Mouse (Mus musculus) adrenal gland, postnatal 4 days (tissue): ENCODE measurements around the gene Tmem106b. TPM values are rescaled to one million over a fixed set of nuclear protein-coding genes. Genes with fewer than 3 reads are reported as not detected.
A peak's percentile ranks its signal among the peaks of the same experiment; 100 is the strongest.

Experiments used
- DNase-seq, 2 experiments: peaks; one replicate each; pipeline ENCODE4 v3.0.0; 2021 to 2022; ENCODE audit warnings: low spot score in 2 of 2, mixed read lengths in 2 of 2
- long read RNA-seq, 2 experiments: library from polyadenylated mRNA; stranded (forward); transcript quantifications; one replicate each; pipeline ENCODE4 v2.0.0; 2021
- total RNA-seq, 2 experiments: library from RNA; stranded (reverse); gene quantifications; 2 replicates each; pipeline ENCODE4 v1.2.3; 2021

Gene Tmem106b
- 100 to 1,000 TPM; 109 to 113 TPM for total RNA-seq
- long read RNA-seq, experiment 1, full-length matches to known transcripts = 12 of 15 reads
- long read RNA-seq, experiment 1, partial matches to known transcripts = 1 of 15 reads
- long read RNA-seq, experiment 1, other reads (novel, unspliced or antisense) = 2 of 15 reads
- long read RNA-seq, experiment 2, full-length matches to known transcripts = 29 of 41 reads
- long read RNA-seq, experiment 2, partial matches to known transcripts = 2 of 41 reads
- long read RNA-seq, experiment 2, other reads (novel, unspliced or antisense) = 10 of 41 reads

GRCm38 (mm10) chr6:13069302-13070146 lies at the start of gene Tmem106b:
Gene Tmem106b (plus strand): TSS chr6:13069759.
- DNase-seq = peak; percentile 91 to 92

DNA sequence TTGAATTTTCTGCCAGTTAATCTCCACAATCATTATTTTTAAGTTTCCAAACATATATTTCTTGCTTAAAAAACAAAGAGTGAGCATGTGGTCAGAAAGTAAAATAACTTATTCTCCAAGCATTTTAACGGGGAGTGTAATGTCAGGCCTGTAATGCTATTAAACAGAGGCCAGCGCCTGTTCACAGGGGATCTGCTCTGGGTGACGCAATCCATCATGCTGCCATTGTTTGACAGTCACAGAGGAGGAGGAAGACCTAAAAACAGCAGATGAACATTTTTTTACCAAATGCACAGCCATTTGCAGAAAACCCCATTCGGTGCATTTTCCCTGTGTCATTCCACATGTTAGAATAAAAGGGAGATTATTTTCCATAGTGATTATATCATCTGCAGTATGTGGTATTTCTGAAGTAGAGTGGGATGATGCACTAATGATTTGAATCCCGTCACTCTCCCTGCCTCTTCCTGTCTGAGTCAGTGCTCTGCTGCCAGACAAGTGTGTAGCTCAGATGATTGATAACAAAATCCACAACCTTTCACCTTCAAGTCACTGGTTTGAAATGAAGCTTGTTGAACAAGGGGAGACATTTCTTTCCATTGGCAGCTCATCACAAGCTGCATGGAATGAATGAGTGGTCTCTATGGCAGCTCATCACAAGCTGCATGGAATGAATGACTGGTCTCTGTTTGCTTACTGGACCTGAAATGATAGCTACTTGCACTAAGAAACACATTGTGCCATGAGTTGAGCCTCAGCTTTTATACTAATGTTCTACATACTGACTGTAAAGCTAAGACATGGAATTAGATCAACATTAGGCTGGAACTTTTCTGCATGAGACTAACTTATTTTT lies 48.1 kb upstream of the Tmem106b start:
- no peak for DNase-seq

DNA sequence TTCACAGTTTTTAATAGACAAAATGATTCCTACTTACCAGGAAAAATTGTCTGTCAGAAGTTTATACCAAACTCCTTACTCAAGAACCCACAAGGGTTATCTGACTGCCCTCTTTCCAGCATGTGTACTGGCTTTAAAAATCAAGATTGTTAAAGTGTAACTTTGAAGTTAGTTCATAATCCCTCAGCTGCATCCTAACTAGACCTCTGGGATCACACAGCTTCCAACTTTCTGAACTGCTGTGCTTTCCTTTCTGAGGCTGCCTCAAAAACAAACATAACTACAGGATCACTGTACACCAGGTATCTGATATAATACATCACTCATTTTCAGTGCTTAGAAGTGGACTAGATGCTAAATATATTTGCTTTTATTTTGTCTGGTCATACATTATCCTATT lies 39.0 kb upstream of the Tmem106b start:
- no peak for DNase-seq

DNA sequence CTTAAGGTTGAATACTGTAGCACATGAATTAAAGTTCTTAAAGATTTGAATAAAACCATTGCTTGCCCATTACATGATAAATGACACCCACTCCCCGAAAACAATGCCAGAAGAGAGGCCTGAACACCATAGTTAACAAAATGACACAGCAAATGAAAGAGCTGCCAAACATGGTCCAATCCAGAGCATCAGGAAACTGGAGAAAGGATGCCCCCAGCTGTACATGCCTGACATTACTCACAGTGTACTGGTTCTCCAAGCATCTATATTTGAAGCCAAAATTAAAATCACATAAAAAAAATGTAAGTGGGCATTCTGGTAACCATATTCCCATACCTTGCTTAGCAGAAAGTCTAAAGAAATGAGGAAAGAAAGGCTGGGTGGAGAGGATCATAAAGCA lies 38.6 kb upstream of the Tmem106b start:
- no peak for DNase-seq

DNA sequence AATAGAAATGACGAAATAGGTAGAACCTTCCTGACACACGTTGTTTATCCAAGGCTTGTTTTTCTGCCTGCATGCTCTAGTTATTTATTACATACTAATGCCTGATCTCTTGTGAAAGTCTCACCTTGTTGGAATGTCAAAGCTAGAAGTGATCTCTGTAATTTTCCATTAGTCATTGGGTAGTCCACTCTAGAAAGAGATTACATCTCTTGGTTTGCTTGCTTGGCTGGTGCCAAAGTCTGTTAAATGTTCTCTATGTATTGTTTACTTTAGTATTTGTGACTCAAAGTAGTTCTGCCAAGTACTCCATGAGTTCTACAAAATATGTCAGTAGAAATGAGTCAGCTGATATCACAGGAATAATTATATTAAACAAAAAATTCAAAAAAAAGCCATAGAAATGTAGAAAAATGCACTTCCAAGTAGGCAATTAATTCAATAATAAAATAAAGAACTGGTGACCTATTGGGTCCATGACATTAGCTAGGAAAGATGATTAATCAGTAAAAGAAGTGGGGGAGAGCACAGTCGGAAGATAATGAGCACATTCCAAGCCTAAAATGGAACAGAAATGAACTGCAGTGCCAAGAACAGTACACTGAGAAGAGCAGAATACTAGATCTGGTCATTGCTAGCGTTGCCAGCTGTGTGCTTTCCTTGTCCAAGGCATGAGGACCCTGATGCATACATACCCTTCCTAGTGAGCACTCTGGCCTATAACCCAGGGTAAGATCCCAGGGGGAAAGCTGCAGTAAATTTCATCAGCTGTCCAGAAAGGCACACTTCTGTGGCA lies 17.0 kb upstream of the Tmem106b start:
- DNase-seq = no peak

GRCm38 (mm10) chr6:13061276-13062039 lies 8.1 kb upstream of the Tmem106b start:
- DNase-seq = no peak

DNA sequence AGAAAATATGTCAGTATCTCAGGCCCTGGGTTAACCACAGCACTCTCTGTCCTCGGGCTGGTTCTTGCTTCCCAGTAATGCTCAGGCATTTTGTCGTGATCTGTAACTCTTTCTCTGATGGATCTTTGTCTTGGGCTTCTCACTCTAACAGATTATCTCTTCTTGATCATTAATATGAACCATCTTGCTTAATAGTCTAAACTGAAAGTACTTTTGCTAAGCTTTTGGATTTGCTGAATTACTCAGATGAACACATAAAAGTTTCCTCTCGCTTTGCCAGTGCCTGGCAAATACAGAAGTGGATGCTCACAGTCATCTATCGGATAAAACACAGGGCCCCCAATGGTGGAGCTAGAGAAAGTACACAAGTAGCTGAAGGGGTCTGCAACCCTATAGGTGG lies 7.5 kb upstream of the Tmem106b start:
- DNase-seq = no peak

DNA sequence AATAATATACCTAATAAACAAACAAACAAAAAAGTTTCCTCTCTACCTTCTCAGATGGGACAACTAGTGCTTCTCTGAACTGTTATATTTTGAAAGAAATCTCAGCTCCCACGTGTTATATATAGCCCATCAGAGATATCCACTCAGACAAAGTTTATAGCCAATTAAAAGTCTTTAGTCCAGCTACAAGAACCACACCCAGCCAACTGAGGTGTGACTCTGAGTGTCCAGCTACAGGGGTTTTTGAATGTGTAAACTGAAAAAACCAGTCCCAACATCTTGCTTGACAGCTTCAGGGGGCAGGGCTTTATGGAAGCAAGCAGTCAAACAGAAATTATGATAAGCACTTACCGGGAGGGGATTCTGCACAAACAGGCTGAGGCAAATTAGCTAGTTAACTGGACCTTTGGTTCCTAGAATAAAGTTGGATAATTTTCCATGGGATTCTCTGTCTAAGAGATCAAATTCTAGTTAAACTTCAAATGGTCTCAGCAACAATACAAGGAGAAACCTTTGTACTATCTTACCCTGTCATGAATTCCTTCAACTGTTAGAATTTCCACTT lies 6.8 kb upstream of the Tmem106b start:
- DNase-seq = no peak

DNA sequence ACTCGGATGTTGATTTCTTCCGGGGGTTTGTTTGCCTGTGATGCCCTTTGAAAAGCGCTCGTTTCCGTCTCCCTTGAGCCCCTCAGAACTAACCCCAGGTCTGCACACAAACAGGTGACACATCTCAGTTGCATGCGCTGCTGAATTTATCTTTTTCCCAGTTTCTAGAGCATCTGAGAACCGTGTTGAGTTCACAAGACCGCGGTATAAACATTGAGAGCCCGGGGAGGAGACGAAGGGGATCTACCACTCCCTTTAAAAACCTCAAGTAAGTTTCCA lies 527 bp downstream of the Tmem106b start:
- DNase-seq = no peak

- peak in 1 of 2 experiments; percentile 5 for DNase-seq
These were observed 926 bp downstream of the Tmem106b start for GRCm38 (mm10) chr6:13070485-13070884.

DNA sequence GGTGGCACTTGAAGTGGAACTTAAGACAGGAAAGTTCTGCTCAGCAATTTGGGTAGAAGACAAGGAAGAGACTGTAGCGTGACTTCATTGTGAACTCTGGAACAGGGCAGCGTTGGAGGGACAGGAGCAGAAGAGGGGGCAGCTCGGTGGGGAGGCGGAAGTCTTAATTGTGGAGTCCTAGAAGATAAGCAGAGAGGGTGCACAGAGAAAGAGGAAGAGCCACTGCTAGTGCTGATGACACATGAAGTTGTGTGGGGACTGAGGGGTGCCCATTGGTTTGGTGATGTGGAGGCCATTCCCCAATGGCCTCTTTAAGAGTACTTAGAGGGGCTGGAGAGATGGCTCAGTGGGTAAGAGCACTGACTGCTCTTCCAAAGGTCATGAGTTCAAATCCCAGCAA lies 3.5 kb downstream of the Tmem106b start:
- DNase-seq = no peak

GRCm38 (mm10) chr6:13073876-13074275 lies 4.3 kb downstream of the Tmem106b start:
- DNase-seq = no peak

DNA sequence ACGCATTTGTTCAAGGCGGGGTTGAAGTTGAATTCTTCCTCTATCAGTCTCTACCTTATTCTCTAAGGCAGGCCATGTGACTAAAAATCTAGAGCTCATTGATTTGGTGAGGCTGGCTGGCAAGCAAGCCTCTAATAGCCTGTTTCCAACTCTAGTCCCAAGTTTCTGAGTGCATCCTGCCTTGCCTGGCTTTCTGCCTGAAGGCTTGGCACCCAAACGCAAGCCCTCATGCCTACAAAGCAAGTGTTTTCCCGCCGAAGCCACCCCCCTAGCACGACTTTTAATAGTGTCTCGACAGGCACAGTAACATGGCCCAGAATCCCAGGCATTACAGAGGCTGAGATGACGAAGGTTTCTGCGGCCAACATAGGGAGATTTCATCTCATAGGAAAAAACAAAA lies 13.3 kb downstream of the Tmem106b start:
- no peak for DNase-seq

GRCm38 (mm10) chr6:13096656-13097435 lies 27.3 kb downstream of the Tmem106b start:
- DNase-seq = no peak

DNA sequence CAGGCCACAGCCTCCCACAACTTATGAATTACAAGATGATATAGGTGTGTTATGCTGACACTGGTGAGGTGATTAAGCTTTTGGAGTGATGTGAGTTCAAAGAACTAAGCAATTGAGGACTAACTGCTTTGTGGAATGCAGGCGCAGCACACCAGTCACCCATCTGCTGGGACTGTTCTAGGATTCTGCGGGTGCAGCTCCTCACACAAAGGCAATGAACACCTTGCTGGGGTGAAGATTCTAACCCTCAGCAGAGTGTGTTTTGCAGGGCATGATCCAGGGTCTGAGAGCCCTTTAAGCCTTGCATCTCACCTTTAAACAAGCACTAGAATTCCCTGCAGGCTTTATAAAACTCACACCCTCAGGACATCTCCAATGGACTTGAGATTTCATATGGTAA lies 30.6 kb downstream of the Tmem106b start:
- DNase-seq = no peak

GRCm38 (mm10) chr6:13108662-13109061 lies 39.1 kb downstream of the Tmem106b start:
- no peak for DNase-seq

GRCm38 (mm10) chr6:13137255-13137654 lies 67.7 kb downstream of the Tmem106b start:
- DNase-seq = no peak
